Mouse (Mus musculus): ENCODE measurements around the gene Auh.

Gene Auh

DNA sequence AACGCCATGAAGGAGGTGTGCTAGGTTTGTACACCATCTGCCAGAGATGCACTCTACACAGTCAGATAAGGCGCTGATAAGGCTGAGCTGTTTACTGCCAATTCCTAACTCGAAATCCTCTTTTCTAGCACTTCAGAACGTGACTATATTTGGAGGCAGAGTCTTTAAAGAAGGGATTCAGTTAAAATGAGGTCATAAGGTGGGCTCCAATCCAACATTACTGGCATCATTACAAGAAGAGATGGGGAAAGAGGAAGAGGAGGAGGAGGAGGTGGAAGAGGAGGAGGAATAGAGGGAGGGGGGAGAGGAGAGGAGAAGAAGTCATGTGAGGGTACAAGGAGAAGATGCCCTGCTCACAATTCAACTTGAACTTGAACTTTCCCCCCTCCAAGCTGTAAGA is 14.6 kb upstream of the Auh start:
- CTCF ChIA-PET = no interaction called here
- POLR2A ChIA-PET = interaction anchor here in 1 of 4 experiments (0.9 to 2.2 kb wide), 2 partner anchors 26 to 38 kb away, joined by 3 to 4 read pairs; no protein-coding TSS in a partner anchor

DNA sequence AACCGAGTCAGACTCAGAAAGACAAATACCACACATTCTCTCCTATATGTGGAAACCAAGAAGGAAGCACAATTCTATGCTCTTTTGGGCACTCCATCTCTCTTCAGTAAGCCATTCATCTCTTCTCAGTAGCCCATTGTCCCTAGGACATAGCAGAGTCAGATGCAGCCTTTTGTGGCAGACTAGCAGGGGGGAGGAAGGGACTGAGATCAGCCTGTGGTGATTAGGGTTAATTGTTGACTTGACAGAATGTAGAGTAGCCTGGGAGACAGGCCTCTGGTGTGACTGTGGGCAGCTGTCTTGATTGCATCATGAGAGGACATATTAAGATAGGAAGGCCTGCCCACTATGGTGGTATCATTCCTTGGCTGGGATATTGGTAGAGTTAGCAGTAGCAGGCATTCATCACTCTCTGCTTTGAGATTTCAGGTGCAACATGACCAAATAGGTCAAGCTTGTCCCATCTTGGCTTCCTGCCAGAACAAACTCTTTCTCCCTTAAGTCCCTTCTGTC is 13.5 kb upstream of the Auh start:
- POLR2A ChIA-PET = interaction anchor here in 1 of 4 experiments (2.2 kb wide), 1 partner anchor 28 kb away, joined by 4 read pairs; no protein-coding TSS in a partner anchor
- CTCF ChIA-PET = no interaction called here

DNA sequence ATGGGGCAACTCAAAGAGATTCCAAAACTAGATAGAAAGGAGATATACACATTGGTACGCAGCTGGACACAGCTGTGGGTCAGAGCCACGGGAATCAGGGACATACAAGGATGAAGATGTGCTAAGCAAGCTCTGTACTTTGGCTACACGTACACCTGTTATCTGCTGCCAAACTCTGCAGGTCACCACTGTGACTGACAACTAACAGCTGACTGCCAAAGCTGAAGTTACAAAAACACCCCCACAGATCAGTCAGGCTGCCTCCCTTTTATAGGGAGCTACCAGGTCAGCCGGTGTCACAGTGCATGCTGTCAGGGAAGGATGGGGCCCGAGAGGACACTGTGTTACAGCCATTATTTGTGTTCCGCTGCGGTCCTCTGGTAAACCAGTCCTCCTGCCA is 11.5 kb upstream of the Auh start:
- CTCF ChIA-PET = no interaction called here
- POLR2A ChIA-PET = interaction anchor here in 2 of 4 experiments (0.5 to 0.6 kb wide), 2 partner anchors 409 to 1220 kb away, joined by 3 to 4 read pairs; no protein-coding TSS in a partner anchor

DNA sequence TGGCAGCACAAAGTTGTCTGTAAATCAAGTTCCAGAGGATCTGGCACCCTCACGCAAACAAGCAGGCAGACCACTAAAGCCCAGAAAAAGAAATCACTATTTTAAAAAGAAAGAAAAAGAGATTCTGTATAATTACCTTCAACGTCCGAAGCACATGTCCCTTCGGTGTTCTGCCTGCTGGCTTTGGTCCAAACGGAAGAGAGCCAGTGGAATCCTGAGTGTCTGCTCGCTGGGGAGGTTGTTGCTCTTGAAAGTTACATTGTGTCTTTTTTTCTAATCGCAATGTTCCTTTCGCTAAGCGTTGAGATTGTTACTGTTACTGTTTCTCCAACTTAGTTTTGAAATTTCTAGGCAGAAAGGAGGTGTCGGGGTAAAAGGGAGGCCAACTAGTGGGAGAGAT is 1.1 kb upstream of the Auh start:
- POLR2A ChIA-PET = interaction anchor here in 1 of 4 experiments (2.9 kb wide), 1 partner anchor 11 kb away, joined by 16 read pairs; no protein-coding TSS in a partner anchor
- CTCF ChIA-PET = interaction anchor here in 1 of 4 experiments (0.6 kb wide), 1 partner anchor 138 kb away, joined by 4 read pairs; no protein-coding TSS in a partner anchor

DNA sequence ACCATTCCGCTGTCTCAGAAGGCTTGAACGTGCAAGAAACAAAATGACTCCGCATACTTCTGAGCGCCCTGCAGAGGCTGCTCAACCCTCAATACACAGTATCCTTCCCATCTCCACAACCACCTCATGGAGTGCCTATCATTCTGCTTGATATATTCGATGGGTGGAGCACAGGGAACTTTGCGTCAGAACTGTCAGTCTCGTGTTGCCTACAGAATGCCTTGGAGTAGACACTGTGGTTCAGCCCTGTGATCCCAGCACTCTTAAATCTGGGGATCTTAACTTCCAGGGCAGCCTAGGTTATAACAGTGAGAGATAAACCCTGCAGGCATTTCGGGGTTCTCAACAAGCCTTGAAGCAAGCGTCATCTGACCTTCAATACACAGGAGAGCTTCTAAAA is 1.1 kb downstream of the Auh start:
- ChIA-PET POLR2A (interaction anchor here in 2 of 4 experiments (0.9 to 2.9 kb wide), 10 partner anchors 9 to 137 kb away, joined by 3 to 16 read pairs (median 4); no protein-coding TSS in a partner anchor), CTCF (interaction anchor here in 3 of 4 experiments (0.6 to 1.3 kb wide), 4 partner anchors 22 to 664 kb away, joined by 3 to 5 read pairs (median 3); no protein-coding TSS in a partner anchor)

DNA sequence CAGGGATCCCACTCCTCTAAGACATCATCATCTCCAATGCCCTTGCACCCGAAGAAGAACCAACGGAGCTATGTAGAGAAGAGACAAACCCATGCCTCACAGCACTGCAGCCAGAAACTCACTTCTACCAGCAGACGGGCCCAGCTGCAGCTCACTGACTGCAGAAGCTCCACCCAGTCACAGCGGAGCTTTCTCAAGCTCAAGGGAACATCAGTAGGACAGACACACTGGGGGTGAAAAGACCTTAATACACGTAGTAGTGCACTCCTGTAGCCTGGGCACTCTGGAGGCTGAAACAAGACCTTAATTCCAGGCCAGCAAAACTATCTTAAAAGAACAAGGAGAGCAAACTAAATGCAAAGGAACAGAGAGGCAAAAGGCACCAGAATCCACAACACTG is 5.0 kb downstream of the Auh start:
- ChIA-PET CTCF (no interaction called here), POLR2A (interaction anchor here in 3 of 4 experiments (0.5 to 1.4 kb wide), 3 partner anchors 13 to 33 kb away, joined by 4 to 5 read pairs (median 4); no protein-coding TSS in a partner anchor)

DNA sequence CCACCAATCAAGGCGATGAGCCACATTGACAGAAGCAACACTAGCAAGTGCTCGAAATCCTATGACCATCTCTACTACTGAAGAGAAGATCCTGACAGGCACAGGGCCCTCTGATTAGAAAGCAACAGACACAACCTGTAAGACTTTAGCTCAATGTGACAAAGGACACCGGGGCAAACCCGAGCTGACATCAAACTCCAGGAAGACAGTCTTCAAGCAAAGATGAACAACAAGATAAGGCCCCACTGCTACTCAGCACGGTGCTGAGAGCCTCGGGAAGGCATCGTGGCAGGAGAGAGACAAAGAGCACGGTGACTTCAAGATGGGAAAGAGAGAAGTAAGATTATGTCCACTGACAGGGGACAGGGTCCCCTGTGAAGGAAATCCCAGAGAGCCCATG is 7.5 kb downstream of the Auh start:
- ChIA-PET CTCF (no interaction called here), POLR2A (no interaction called here)

DNA sequence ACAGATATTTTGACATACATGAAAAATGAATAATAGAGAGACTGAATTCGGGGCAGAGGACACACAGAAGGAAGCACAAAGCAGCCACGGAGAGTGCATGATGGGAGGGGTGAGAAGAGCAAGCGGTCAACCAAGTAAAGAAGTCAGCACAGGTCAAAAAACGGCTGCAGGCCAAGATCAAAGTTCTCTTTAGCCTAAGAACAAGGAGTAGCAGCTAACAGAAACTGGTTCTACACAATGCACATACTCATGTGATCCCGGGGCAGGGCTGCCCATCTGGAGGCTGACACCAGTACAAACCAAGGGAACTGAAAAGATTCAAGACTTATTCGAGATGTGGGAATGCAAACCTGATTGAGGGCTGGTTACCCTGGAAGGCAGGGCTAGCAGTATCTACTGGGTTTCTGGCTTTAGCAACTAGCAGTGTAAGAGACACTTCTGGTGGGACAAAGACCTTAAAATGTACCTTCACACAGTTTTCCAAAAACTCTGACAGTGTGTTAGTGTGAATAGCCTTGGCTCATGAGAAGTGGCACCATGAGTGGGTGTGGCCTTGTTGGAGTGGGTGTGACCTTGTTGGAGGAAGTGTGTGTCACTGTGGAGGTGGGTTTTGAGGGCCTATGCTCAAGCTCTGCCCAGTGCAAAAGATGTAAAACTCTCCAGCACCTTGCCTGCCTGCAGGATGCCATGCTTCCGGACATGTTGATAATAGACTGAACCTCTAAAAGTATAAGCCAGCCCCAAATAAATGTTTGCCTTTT is 8.2 kb downstream of the Auh start:
- ChIA-PET CTCF (no interaction called here), POLR2A (interaction anchor here in 2 of 4 experiments (0.5 to 2.6 kb wide), 2 partner anchors 8 to 17 kb away, joined by 3 to 16 read pairs; partner anchors contain the start of gene Auh (in 1 of the 2))

DNA sequence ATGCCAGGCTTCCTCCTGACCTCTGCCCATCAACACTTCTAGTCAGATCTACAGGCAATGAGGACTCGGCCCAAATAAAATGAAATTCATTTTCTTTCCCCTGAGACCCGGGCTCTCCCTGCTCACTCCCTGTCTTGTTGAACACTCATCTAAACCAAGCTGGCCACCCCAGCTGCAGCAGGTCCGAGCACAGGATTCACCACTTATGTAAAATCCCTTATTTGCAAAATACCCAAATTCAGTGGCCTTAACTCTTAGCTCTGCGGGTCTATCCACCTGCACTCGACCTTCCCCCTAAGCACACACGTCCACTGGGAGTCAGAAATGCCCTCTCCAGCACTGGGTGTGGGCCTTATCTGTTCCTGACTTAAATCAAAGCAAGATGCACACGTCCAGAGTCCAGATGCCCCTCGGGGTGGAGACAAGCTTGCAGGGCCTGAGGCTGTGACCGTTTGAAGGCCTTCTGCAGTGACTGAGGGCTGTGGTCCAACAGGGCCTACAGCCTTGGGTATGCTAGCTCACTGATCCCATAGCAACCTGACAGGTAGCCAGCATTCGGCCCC is 9.6 kb downstream of the Auh start:
- ChIA-PET POLR2A (interaction anchor here in 2 of 4 experiments (0.9 to 2.7 kb wide), 8 partner anchors 8 to 87 kb away, joined by 3 to 16 read pairs (median 5); partner anchors contain the start of gene Auh (in 1 of the 2)), CTCF (no interaction called here)

DNA sequence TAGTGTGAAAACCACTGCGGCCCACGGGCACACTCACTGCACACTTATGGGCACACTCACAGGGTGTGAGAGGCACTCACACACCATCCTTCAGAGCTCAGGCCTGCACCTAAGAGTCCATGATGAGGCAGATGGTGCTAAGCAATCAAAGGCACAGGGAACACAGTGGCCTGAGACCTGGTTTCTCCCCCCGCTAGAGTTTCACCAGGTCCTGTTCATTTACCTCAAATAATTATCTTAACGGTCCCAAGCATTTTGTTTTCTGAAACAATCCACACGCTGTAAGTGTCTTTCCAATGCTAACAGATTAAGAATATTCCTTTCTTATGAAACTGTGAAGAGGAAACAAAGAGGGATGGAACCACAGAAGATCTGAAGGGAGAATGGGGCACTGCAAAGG is 11.1 kb downstream of the Auh start:
- ChIA-PET POLR2A (interaction anchor here in 2 of 4 experiments (1.5 to 2.7 kb wide), 2 partner anchors 14 to 36 kb away, joined by 5 to 11 read pairs; no protein-coding TSS in a partner anchor), CTCF (no interaction called here)

DNA sequence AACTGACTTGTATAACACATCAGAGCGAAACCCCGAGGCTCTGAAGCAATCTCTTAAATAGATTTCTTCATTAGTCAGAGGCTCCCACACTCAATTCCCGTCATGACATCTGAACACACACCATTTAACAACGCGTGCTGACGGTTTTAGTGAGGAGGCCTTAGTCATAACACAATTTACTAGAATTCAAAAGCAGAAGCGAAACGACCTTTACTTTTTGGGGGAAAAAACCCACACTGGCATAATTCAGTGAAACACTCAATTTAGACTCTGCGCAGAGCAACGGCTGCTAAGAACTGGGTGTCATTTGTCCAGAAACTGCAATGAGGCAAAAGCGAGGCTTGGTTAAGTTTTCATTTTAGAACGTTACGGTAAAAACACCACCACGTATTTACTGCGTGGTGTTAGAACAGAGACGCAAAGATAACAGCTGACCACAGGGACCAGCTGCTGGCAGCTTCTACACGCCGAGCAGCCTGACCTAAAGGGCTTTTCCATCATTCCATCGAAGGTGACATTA is 14.8 kb downstream of the Auh start:
- CTCF ChIA-PET = interaction anchor here in 2 of 4 experiments (0.6 to 0.7 kb wide), 2 partner anchors 21 to 956 kb away, joined by 4 read pairs; no protein-coding TSS in a partner anchor
- POLR2A ChIA-PET = interaction anchor here in 1 of 4 experiments (0.6 to 1.8 kb wide), 10 partner anchors 10 to 627 kb away, joined by 3 to 10 read pairs (median 4); partner anchors contain the start of genes Auh and Nfil3

DNA sequence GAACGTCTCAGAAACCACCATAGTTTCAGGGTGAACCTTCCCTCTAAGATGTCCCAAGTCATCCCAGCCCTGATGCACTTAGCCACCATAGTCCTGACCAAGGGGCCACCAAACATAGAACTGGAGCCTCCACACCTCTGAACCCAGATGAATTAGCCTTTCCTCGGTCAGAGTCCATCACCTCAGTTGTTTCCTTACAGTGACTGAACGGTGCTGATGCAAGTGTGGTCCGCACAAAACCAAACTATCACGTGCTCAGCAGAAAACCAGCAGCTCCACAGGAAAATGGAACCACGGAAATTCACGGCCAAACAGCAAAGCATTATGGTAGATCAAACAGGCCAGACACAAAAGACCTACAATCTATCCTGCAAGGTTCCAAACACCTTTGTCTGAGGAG is 15.6 kb downstream of the Auh start:
- ChIA-PET CTCF (interaction anchor here in 3 of 4 experiments (0.6 to 0.7 kb wide), 3 partner anchors 20 to 129 kb away, joined by 3 to 5 read pairs (median 4); no protein-coding TSS in a partner anchor), POLR2A (interaction anchor here in 1 of 4 experiments (0.6 kb wide), 1 partner anchor 34 kb away, joined by 3 read pairs; no protein-coding TSS in a partner anchor)

DNA sequence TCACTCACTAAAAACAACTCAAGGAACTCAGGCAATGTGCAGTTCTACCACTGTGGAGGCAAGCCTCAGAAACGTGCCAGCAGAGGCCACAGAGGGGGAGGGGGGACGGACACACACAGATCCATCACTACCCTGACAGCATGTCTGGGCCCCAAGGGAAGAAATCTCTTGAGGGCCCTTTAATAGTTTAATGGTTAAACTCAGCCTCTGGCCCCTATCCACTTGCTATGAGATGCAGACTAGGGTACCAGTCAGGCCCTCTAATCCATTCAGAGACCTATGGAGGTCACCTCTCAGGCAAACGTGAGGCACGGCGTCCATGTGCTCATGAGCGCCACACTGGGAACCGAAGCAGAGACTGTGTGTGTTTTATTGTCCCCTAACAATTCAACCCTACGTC is 17.0 kb downstream of the Auh start:
- ChIA-PET CTCF (no interaction called here), POLR2A (interaction anchor here in 2 of 4 experiments (1.0 to 2.4 kb wide), 2 partner anchors 17 to 63 kb away, joined by 3 to 10 read pairs; partner anchors contain the start of gene Auh (in 1 of the 2))

DNA sequence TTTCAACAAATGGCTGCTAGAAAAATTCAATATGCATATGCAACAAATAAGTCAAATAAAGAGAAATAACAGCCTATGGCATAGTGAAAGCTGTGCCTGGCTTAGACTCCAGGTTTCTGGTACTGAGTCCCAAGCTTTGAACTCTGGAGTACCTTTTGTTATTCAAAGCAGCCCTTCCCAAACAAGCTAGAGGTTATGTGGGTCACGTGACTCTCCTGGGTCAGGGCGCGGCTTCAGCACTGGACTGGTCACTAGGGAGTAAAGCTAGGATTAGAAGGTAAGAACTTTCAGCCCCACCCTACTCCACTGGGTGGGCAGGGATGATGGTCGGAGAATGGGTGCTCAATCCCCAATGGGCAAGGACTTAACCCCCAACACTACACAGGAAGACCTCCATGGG is 18.2 kb downstream of the Auh start:
- POLR2A ChIA-PET = interaction anchor here in 2 of 4 experiments (0.9 to 2.4 kb wide), 10 partner anchors 8 to 58 kb away, joined by 3 to 12 read pairs (median 4); partner anchors contain the start of gene Auh (in 2 of the 2)
- CTCF ChIA-PET = interaction anchor here in 2 of 4 experiments (0.5 to 1.4 kb wide), 2 partner anchors 43 to 71 kb away, joined by 4 to 12 read pairs; no protein-coding TSS in a partner anchor

DNA sequence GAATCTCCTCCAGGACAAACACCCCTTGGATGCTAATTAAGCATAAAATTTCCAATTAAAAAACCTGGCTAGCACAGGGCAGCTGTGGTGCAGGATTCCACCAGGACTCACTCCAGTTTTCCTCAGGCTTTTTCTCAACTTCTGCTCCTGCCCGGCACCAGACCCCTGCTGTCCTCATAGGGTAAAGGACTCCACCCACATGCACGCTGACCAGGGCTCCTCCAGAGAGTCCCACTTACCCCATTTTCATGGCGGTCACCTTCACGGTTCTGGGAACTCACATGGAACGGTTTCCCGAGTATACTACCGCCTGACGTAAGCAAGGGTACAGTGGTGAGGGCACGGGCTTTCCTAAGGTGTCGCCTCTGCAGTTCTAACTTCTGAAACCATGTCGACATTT is 23.2 kb downstream of the Auh start:
- ChIA-PET POLR2A (interaction anchor here in 2 of 4 experiments (0.6 to 1.2 kb wide), 3 partner anchors 10 to 38 kb away, joined by 3 read pairs; no protein-coding TSS in a partner anchor), CTCF (no interaction called here)

DNA sequence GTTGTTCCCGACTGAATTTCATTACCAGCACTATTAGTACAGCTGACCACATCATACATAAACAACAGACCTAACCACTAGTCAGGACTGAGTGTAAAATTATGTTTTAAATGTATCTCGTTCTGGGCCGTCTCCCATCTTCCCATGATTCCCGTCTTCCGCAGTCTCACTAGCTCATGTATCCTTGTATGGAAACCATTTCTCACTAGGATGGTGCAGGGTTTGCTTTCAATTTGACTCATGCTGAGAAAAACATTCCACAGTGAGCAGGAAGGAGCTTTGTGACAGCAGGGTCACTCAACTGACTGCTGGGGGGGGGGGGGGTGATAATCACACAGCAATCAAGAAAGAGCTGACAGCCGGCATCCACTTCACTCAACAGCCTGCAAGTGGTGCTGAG is 25.3 kb downstream of the Auh start:
- POLR2A ChIA-PET = interaction anchor here in 3 of 4 experiments (0.6 to 2.0 kb wide), 13 partner anchors 11 to 1104 kb away, joined by 3 to 11 read pairs (median 3); no protein-coding TSS in a partner anchor
- CTCF ChIA-PET = interaction anchor here (0.5 to 0.7 kb wide), 5 partner anchors 48 to 442 kb away, joined by 3 to 7 read pairs (median 3); no protein-coding TSS in a partner anchor

DNA sequence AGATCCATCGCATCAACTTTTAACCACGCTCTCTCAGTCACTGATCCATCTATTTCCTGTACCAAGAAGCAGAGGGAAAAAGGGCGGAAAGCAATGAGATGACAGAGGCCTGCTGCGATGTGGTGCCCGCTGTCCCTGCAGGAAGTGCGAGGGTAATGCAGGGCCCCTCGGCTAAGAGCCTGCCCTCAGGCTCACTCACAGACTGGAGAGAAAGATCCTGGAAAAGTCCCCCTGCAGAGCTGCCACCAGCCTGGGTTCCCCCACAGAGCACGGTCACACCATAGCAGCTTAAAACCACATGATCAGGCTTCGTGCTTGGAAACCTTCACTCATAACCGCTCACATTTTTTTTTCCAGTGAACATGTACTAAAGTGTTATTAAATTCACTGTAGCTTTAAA is 25.7 kb downstream of the Auh start:
- POLR2A ChIA-PET = interaction anchor here in 3 of 4 experiments (0.6 to 2.0 kb wide), 11 partner anchors 12 to 407 kb away, joined by 3 to 11 read pairs (median 4); no protein-coding TSS in a partner anchor
- CTCF ChIA-PET = interaction anchor here in 2 of 4 experiments (0.5 to 0.6 kb wide), 2 partner anchors 48 to 230 kb away, joined by 3 to 7 read pairs; no protein-coding TSS in a partner anchor

DNA sequence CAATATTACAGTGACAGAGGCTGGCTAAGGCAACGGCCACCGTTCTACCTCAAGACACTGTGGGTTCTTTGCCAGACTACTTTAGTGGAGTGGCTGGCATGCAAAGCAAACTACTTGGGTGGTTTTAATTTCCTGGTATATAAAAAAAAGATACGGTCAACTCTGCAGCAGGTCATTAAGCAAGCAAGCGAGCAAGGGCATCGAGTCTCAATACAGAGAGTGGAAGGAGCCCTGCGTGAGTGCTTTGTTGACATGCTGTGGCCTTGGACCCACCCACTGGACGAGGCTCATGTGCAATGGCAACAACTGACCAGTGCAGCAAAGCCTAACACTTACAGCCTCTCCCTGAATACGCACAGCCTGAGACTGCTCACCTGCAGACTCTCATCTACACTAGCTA is 27.0 kb downstream of the Auh start:
- ChIA-PET CTCF (no interaction called here), POLR2A (no interaction called here)
